Mouse (Mus musculus): ENCODE measurements around the gene Olfr994.

Olfr994 gene

GRCm38 (mm10) chr2:85436351-85436750, at the start of gene Olfr994:
Gene Olfr994 (minus strand): TSS chr2:85436451.
- no peak for DNase-seq (ENCODE audit: low read depth in 1 of 2, low spot score in 2 of 2)

GRCm38 (mm10) chr2:85466801-85467325, 30.6 kb upstream of the Olfr994 start:
- no peak for DNase-seq (ENCODE audit: low read depth in 1 of 2, low spot score in 2 of 2)

GRCm38 (mm10) chr2:85443539-85443938, 7.3 kb upstream of the Olfr994 start, which contains the start of gene Olfr995:
Gene Olfr995 (minus strand): TSS chr2:85443639.
- no peak for DNase-seq (ENCODE audit: low read depth in 1 of 2, low spot score in 2 of 2)

GRCm38 (mm10) chr2:85442546-85442945, 6.3 kb upstream of the Olfr994 start:
- no peak for DNase-seq (ENCODE audit: low read depth in 1 of 2, low spot score in 2 of 2)

GRCm38 (mm10) chr2:85425893-85426292, 10.4 kb downstream of the Olfr994 start:
- DNase-seq (ENCODE audit: low read depth in 1 of 2, low spot score in 2 of 2): no peak

- no peak for DNase-seq (ENCODE audit: low read depth in 1 of 2, low spot score in 2 of 2)
Observed at GRCm38 (mm10) chr2:85414777-85415176, 21.5 kb downstream of the Olfr994 start, which contains the start of gene Olfr993. Gene Olfr993 (minus strand): TSS chr2:85414877.

GRCm38 (mm10) chr2:85409369-85409768, 26.9 kb downstream of the Olfr994 start, which contains the start of gene Olfr992:
Gene Olfr992 (minus strand): TSS chr2:85409469.
- DNase-seq (ENCODE audit: low read depth in 1 of 2, low spot score in 2 of 2): no peak

All from monocyte, adult 2 months (primary cell).